Mouse (Mus musculus): ENCODE data around the gene Gm28047.

Gm28047 gene

GRCm38 (mm10) chr15:102552599-102552998 is 72.3 kb downstream of the Gm28047 start:
- DNase-seq (ENCODE audit: inconsistent age in 2 of 2, low spot score in 1 of 2): no peak

DNA sequence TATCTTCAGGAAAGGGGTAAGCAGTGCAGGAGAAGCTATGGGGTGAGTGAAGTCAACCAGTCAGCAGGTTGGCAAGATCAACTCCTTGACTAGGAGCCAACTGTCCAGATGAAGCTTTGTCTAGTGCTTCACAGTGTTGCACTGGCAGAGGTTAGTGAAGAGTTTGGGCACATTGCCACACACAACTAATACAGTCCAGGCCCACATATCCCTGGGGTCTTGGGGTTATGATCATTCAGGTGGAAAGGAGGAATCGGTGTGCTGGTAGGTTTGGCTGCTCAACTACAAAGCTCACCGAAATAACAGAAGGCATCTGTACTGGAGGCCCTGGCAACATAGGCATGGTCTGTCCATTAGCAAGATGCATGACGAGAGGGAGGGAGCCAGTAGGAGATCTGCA is 77.4 kb downstream of the Gm28047 start:
- peak in 1 of 2 experiments; percentile 51 for DNase-seq (ENCODE audit: inconsistent age in 2 of 2, low spot score in 1 of 2)

- DNase-seq (ENCODE audit: inconsistent age in 2 of 2, low spot score in 1 of 2): peak; percentile 61 to 75
Measured at GRCm38 (mm10) chr15:102546677-102547427, 78.0 kb downstream of the Gm28047 start.

DNA sequence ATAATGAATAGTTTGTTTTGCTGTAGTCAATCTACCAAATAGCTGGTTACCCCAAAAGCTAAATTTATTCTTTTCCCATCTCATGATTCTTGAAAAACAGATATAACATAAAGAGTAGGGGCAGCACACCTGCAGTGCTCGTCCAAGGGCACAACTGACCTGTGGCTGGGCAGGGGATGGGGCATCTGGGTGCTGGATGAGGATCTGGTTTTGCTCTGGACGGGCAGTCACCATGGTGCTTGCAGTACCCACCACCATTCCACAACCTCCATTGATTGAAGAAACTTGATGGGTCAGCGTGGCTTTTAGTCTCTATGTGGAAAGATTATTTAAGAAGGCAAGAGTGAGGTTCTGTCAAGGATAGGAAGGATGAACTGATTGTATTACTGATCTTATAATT is 78.6 kb downstream of the Gm28047 start:
- DNase-seq (ENCODE audit: inconsistent age in 2 of 2, low spot score in 1 of 2): no peak

DNA sequence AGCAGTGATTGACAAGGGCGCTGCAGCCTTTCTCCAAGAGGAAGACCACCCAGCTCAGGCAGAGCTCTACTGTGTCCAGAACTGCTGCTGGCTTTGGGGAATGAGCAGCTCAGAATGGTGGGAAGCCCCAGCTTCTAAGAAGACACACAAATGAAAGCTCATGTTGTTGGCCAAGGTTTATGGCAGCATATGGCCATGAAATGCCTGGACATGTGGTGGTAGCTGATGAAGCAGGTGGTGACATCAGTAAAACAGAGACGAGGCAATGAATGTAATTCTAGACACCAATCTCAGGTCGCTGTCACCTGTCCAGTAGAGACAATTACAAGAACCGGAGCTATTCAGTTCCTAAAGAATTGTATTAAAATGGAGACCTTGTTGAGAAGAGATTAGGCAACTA is 80.1 kb downstream of the Gm28047 start:
- DNase-seq (ENCODE audit: inconsistent age in 2 of 2, low spot score in 1 of 2): no peak

- DNase-seq (ENCODE audit: inconsistent age in 2 of 2, low spot score in 1 of 2): no peak
Measured at GRCm38 (mm10) chr15:102533926-102534325, 90.9 kb downstream of the Gm28047 start.

- DNase-seq (ENCODE audit: inconsistent age in 2 of 2, low spot score in 1 of 2): no peak
Measured at GRCm38 (mm10) chr15:102532106-102532900, 92.6 kb downstream of the Gm28047 start.

GRCm38 (mm10) chr15:102531586-102531985 is 93.3 kb downstream of the Gm28047 start:
- DNase-seq (ENCODE audit: inconsistent age in 2 of 2, low spot score in 1 of 2): no peak

DNA sequence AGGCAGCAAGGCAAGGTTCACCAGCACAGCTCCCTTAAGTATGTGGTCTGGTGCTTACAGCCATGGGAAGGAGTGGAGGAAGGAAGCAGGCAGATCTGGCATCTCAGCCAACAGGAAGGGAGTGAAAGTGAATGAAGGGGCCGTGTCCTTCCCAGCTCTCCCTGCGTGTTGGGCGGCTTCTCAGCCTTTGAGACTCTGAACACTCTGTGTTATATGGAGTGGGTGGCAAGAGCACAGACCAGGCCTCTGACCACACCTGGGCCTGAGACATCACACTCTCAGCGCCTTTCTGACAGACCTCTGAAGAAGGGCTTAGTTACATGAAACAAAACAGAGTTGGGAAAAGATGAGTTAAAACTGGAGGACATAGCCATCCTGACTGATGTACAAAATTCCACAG is 94.3 kb downstream of the Gm28047 start:
- no peak for DNase-seq (ENCODE audit: inconsistent age in 2 of 2, low spot score in 1 of 2)

- peak in 1 of 2 experiments; percentile 18 for DNase-seq (ENCODE audit: inconsistent age in 2 of 2, low spot score in 1 of 2)
Measured at GRCm38 (mm10) chr15:102528396-102528795, 96.5 kb downstream of the Gm28047 start.

DNA sequence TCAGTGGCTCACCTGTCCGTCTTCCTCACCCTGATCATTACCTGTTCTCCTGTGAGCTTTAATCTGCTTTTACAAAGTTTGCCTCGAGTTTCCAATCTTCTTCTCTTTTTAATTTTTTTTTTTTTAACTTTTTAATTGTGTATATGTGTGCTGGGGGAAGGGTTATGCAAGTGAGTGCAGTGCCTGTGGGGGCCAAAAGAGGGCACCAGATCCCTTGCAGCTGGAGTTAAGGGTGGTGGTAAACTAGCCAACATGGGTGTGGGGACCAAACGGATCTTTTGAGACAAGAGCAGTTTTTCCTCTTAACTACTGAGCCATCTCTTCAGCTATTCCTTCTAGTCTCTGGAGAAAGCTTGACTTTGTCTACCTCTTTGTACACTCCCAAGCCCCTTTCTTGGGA is 96.9 kb downstream of the Gm28047 start:
- peak in 1 of 2 experiments; percentile 42 for DNase-seq (ENCODE audit: inconsistent age in 2 of 2, low spot score in 1 of 2)

DNA sequence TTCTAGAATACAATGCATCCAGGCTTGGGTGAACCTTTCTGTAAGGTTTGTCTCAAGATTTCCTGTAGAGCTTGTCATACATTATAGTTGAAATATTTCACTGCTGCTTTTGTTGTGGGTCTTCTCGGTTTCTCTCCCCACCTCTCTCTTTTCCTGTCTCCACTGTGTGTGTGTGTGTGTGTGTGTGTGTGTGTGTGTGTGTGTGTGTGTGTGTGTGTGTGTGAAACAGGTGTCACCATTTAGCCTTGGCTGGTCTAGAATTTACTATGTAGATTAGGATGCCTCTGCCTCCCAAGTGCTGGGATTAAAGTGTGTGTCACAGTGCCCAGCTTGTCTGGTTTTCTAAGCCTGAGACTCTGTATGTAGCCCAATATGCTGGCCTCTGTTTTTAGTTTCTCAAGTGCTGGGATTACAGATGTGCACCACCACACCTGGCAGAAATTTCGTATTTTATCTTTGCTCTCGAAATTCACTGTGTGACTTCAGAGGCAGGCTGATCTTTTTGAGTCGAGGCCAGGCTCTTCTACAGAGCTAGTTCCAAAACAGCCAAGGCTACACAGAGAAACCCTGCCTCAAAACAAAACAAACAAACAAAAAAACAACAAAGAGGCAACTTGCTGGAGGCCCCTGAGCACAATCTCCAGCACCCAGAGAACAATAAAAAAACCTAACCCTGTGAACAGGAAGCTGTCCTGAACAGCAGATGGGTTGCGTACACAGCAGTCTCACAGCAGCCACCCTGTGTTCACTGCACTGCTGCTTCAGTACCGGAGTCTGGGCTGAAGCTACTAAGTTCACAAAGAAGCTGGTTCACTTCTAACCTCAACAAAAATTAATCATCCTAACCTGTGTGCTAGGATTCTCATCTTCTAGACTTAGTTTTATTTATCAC is 98.5 kb downstream of the Gm28047 start:
- DNase-seq (ENCODE audit: inconsistent age in 2 of 2, low spot score in 1 of 2): no peak

DNA sequence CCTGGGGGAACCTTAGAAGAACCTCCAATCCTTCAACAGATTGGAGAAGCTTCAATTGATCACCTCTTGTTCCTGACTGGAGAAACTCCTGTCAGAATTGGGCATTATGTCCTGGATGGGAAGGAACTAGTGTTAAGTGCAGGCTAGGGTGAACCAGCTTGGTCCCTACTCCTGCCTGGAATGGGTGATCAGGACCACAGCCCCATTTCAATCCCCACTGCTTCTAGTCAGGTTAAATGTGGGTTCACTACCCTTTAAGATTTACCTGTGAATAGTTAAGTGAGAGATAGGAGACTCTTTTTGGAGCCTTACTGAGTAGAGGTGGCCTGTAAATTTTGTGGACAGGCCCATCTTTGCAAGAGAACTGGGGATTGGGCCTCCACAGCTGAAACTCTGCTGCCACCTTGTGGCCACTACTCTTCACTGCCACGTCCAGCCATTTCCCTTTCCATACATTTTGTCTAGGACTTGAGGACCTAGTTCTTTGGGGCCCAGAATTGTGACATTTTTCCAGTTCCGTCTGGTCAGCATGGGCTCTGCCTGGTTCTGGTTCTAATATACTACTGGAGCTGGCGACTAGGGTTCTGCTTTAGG is 99.9 kb downstream of the Gm28047 start, which contains the start of gene Npff:
Gene Npff (minus strand): TSS at position 51 of the 594 bp plus-strand sequence.
- DNase-seq (ENCODE audit: inconsistent age in 2 of 2, low spot score in 1 of 2): peak; percentile 72 to 92

GRCm38 (mm10) chr15:102521480-102521879 is 103.4 kb downstream of the Gm28047 start:
- peak in 1 of 2 experiments; percentile 30 for DNase-seq (ENCODE audit: inconsistent age in 2 of 2, low spot score in 1 of 2)

- DNase-seq (ENCODE audit: inconsistent age in 2 of 2, low spot score in 1 of 2): peak; percentile 27 to 63
Measured at GRCm38 (mm10) chr15:102520416-102520815, 104.5 kb downstream of the Gm28047 start.

- DNase-seq (ENCODE audit: inconsistent age in 2 of 2, low spot score in 1 of 2): peak; percentile 5 to 71
Measured at GRCm38 (mm10) chr15:102519211-102520141, 105.4 kb downstream of the Gm28047 start.

DNA sequence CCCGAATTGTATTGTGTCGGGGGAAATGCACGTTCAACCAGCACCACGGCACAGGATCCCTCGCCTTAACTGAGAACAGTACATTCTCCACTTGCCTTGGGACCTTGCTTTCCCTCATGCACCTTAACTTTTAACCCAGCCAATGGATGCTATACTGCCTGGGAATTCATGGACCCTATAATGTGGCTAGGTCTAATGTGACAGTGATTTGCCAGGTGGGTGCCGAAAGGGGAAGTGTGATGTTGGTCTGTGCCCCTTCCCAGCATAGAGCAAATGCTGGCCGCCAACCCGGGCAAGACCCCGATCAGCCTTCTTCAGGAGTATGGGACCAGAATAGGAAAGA is 106.0 kb downstream of the Gm28047 start:
- no peak for DNase-seq (ENCODE audit: inconsistent age in 2 of 2, low spot score in 1 of 2)

GRCm38 (mm10) chr15:102517976-102518858 is 106.7 kb downstream of the Gm28047 start, which contains the start of gene Tarbp2:
TSS of gene Tarbp2 (plus strand) at chr15:102518192.
- DNase-seq (ENCODE audit: inconsistent age in 2 of 2, low spot score in 1 of 2): peak; percentile 100

GRCm38 (mm10) chr15:102517631-102517975 is 107.3 kb downstream of the Gm28047 start:
- no peak for DNase-seq (ENCODE audit: inconsistent age in 2 of 2, low spot score in 1 of 2)
